Mouse (Mus musculus) midbrain, embryonic 16.5 days (tissue): ENCODE results near the gene Pde10a. TPM values are rescaled to one million over a fixed set of nuclear protein-coding genes. Genes with fewer than 3 reads are reported as not detected.

Source experiments
- ATAC-seq: fragments of 200-750 bp; cut with Nextera tagmentation; 2 replicates; pipeline ENCODE4 v1.8.0; 2017; ENCODE audit warnings: moderate TSS enrichment
- H3K27ac ChIP-seq: fragments of 300-500 bp; sonication (generic); 2 replicates; pipeline ENCODE4 v1.5.1; 2014; ENCODE audit warnings: mild to moderate bottlenecking, low read length, mixed read lengths
- H3K27me3 ChIP-seq: fragments of 300-500 bp; sonication (generic); 2 replicates; pipeline ENCODE4 v1.6.1; 2014; ENCODE audit warnings: low read depth, low read length, mixed read lengths; ENCODE audit not compliant: control insufficient read depth, insufficient read depth
- H3K36me3 ChIP-seq: fragments of 300-500 bp; sonication (generic); 2 replicates; pipeline ENCODE4 v1.6.1; 2014; ENCODE audit warnings: mild to moderate bottlenecking, low read length, moderate library complexity, mixed read lengths; ENCODE audit not compliant: control insufficient read depth, insufficient read depth
- H3K4me1 ChIP-seq: fragments of 300-500 bp; sonication (generic); 2 replicates; pipeline ENCODE4 v1.6.1; 2014; ENCODE audit warnings: mild to moderate bottlenecking, low read length, mixed read lengths; ENCODE audit not compliant: control insufficient read depth, insufficient read depth
- H3K4me2 ChIP-seq: fragments of 300-500 bp; sonication (generic); 2 replicates; pipeline ENCODE4 v1.6.1; 2014; ENCODE audit warnings: mild to moderate bottlenecking, low read length, mixed read lengths
- H3K4me3 ChIP-seq: fragments of 300-500 bp; sonication (generic); 2 replicates; pipeline ENCODE4 v1.5.1; 2014; ENCODE audit warnings: low read depth, mild to moderate bottlenecking, low read length, moderate library complexity, mixed read lengths
- H3K9ac ChIP-seq: fragments of 300-500 bp; sonication (generic); 2 replicates; pipeline ENCODE4 v1.6.1; 2014; ENCODE audit warnings: low read depth, low read length, mixed read lengths
- H3K9me3 ChIP-seq: fragments of 300-500 bp; sonication (generic); replicated peaks from 2 replicates; pipeline ENCODE4 v1.6.1; 2014; ENCODE audit warnings: mild to moderate bottlenecking, low read length, mixed read lengths; ENCODE audit not compliant: control insufficient read depth, poor library complexity, severe bottlenecking
- WGBS: fragments of 180-500 bp; shearing (Covaris S2); extraction: QIAGEN DNeasy Blood & Tissue Kit; methylation state at CpG from one replicate; pipeline ENCODE4 v1.1.7; 2014; 5-methylcytosine and 5-hydroxymethylcytosine counted together
- polyA plus RNA-seq: library from polyadenylated mRNA; unstranded; fragments of >200 nt; fragmentation: Nextera tagmentation; extraction: Ambion mirVana; gene quantifications from 2 replicates; pipeline ENCODE4 v1.2.1, GENCODE M21; 2015

The Pde10a gene
- polyA plus RNA-seq, 1 experiment from 2014 or later = 14.3 TPM

- H3K27ac ChIP-seq = no peak overlapping the region
- peaks cover 2% of the 10 kb centered on the region; the same call in 1 of the 2 replicates for H3K4me1 ChIP-seq
- H3K36me3 ChIP-seq = no peaks in the 10 kb centered on the region
- H3K27me3 ChIP-seq = no peaks in the 10 kb centered on the region
- no peak overlapping the region for H3K4me3 ChIP-seq
- WGBS = 77% methylated on average over 2 of the region's 2 CpGs
- H3K9me3 ChIP-seq = no peaks in the 10 kb centered on the region
- ATAC-seq = no peak
- H3K4me2 ChIP-seq = no peak overlapping the region
- H3K9ac ChIP-seq = no peak overlapping the region
Measured at GRCm38 (mm10) chr17:8621105-8621504, 95.9 kb downstream of the Pde10a start.

- H3K27ac ChIP-seq = no peak overlapping the region
- H3K36me3 ChIP-seq = no peaks in the 10 kb centered on the region
- no peaks in the 10 kb centered on the region for H3K27me3 ChIP-seq
- H3K4me3 ChIP-seq = no peak overlapping the region
- H3K4me1 ChIP-seq = peaks cover 2% of the 10 kb centered on the region; the same call in 1 of the 2 replicates
- no peaks in the 10 kb centered on the region for H3K9me3 ChIP-seq
- no peak for ATAC-seq
- no peak overlapping the region for H3K4me2 ChIP-seq
- 49% methylated on average over 6 of the region's 6 CpGs for WGBS
- H3K9ac ChIP-seq = no peak overlapping the region
Measured at GRCm38 (mm10) chr17:8621906-8622305, 96.7 kb downstream of the Pde10a start.

GRCm38 (mm10) chr17:8626421-8626820, 101.2 kb downstream of the Pde10a start:
- H3K4me2 ChIP-seq = no peak overlapping the region
- no peak overlapping the region for H3K4me3 ChIP-seq
- no peaks in the 10 kb centered on the region for H3K27me3 ChIP-seq
- no peak overlapping the region for H3K27ac ChIP-seq
- H3K9me3 ChIP-seq = no peaks in the 10 kb centered on the region
- no peaks in the 10 kb centered on the region for H3K36me3 ChIP-seq
- WGBS = 42% methylated on average over 8 of the region's 8 CpGs
- H3K4me1 ChIP-seq = peaks cover 2% of the 10 kb centered on the region; the same call in 1 of the 2 replicates
- ATAC-seq = no peak
- no peak overlapping the region for H3K9ac ChIP-seq

GRCm38 (mm10) chr17:8631701-8632100, 106.5 kb downstream of the Pde10a start:
- no peaks in the 10 kb centered on the region for H3K4me1 ChIP-seq
- no peaks in the 10 kb centered on the region for H3K27me3 ChIP-seq
- H3K9me3 ChIP-seq = no peaks in the 10 kb centered on the region
- no peak overlapping the region for H3K9ac ChIP-seq
- no peak for ATAC-seq
- no peak overlapping the region for H3K27ac ChIP-seq
- H3K4me3 ChIP-seq = no peak overlapping the region
- H3K4me2 ChIP-seq = no peak overlapping the region
- no peaks in the 10 kb centered on the region for H3K36me3 ChIP-seq
- WGBS = 63% methylated on average over 1 of the region's 1 CpGs

- Histone ChIP-seq H3K4me2 (no peak overlapping the region), H3K27me3 (no peaks in the 10 kb centered on the region), H3K4me1 (no peaks in the 10 kb centered on the region), H3K4me3 (no peak overlapping the region), H3K36me3 (no peaks in the 10 kb centered on the region), H3K27ac (no peak overlapping the region), H3K9ac (no peak overlapping the region), H3K9me3 (no peaks in the 10 kb centered on the region)
- no peak for ATAC-seq
- WGBS = 19% methylated on average over 8 of the region's 8 CpGs
Measured at GRCm38 (mm10) chr17:8633596-8633995, 108.4 kb downstream of the Pde10a start.

- H3K36me3 ChIP-seq = no peaks in the 10 kb centered on the region
- WGBS = 98% methylated on average over 4 of the region's 4 CpGs
- H3K4me1 ChIP-seq = no peaks in the 10 kb centered on the region
- H3K4me3 ChIP-seq = no peak overlapping the region
- H3K9ac ChIP-seq = no peak overlapping the region
- no peak for ATAC-seq
- H3K4me2 ChIP-seq = no peak overlapping the region
- no peak overlapping the region for H3K27ac ChIP-seq
- no peaks in the 10 kb centered on the region for H3K27me3 ChIP-seq
- no peaks in the 10 kb centered on the region for H3K9me3 ChIP-seq
Measured at GRCm38 (mm10) chr17:8634476-8634875, 109.3 kb downstream of the Pde10a start.

- H3K36me3 ChIP-seq = no peaks in the 10 kb centered on the region
- no peaks in the 10 kb centered on the region for H3K27me3 ChIP-seq
- H3K9me3 ChIP-seq = no peaks in the 10 kb centered on the region
- no peak overlapping the region for H3K27ac ChIP-seq
- no peak overlapping the region for H3K9ac ChIP-seq
- WGBS = 66% methylated on average over 3 of the region's 3 CpGs
- no peak overlapping the region for H3K4me2 ChIP-seq
- no peaks in the 10 kb centered on the region for H3K4me1 ChIP-seq
- ATAC-seq = no peak
- H3K4me3 ChIP-seq = no peak overlapping the region
Measured at GRCm38 (mm10) chr17:8636231-8636630, 111.1 kb downstream of the Pde10a start.

GRCm38 (mm10) chr17:8636691-8637090, 111.5 kb downstream of the Pde10a start:
- no peak overlapping the region for H3K4me3 ChIP-seq
- no peaks in the 10 kb centered on the region for H3K36me3 ChIP-seq
- no peaks in the 10 kb centered on the region for H3K9me3 ChIP-seq
- H3K27me3 ChIP-seq = no peaks in the 10 kb centered on the region
- H3K9ac ChIP-seq = no peak overlapping the region
- no peak for ATAC-seq
- H3K27ac ChIP-seq = no peak overlapping the region
- no peaks in the 10 kb centered on the region for H3K4me1 ChIP-seq
- WGBS = 76% methylated on average over 11 of the region's 11 CpGs
- H3K4me2 ChIP-seq = no peak overlapping the region

GRCm38 (mm10) chr17:8637181-8637580, 112.0 kb downstream of the Pde10a start:
- Histone ChIP-seq H3K4me2 (no peak overlapping the region), H3K27ac (no peak overlapping the region), H3K9me3 (no peaks in the 10 kb centered on the region), H3K27me3 (no peaks in the 10 kb centered on the region), H3K4me1 (no peaks in the 10 kb centered on the region), H3K4me3 (no peak overlapping the region), H3K9ac (no peak overlapping the region), H3K36me3 (no peaks in the 10 kb centered on the region)
- WGBS = 74% methylated on average over 4 of the region's 4 CpGs
- ATAC-seq = no peak
